Mouse (Mus musculus): ENCODE measurements around the gene Rai14. TPM values are rescaled to one million over a fixed set of nuclear protein-coding genes. Genes with fewer than 3 reads are reported as not detected.

Rai14 gene
- total RNA-seq, 2 experiments from 2014 or later = 15.1 to 15.9 TPM

DNA sequence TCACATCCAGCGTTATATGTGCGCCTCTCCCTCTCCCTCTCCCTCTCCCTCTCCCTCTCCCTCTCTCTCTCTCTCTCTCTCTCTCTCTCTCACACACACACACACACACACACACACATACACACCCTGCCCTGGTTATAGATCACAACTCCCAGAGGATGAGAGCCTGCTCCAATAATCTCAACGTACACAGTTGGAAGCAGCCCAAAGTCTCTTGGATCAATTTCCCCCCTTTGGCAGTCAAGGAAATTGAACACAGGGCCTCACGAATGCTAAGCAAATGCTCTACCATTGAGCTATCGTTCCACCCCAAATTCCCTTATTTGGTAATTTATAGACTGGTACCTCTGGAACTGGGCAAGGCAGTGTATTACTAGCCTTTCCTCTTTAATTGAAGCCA is 25.7 kb downstream of the Rai14 start:
- no peak for DNase-seq

DNA sequence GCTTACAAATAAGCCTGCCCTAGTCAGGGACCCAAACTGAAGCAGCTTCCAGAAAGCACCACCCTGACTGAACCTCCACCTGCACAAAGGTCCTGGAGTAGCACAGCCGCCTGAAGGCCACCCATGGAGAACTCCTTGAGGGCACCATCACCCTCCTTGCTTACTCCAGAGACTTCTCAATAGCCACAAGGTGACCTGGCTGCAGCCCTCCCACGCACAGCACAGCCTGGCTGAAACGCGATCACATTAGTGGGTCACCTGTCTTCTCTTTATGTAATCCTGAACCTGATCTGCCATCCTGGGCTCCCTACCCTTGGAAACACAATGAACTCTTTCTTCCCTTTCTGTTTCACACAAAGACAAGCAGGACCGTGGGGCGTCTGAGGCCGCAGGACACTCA is 27.1 kb downstream of the Rai14 start:
- no peak for DNase-seq

DNA sequence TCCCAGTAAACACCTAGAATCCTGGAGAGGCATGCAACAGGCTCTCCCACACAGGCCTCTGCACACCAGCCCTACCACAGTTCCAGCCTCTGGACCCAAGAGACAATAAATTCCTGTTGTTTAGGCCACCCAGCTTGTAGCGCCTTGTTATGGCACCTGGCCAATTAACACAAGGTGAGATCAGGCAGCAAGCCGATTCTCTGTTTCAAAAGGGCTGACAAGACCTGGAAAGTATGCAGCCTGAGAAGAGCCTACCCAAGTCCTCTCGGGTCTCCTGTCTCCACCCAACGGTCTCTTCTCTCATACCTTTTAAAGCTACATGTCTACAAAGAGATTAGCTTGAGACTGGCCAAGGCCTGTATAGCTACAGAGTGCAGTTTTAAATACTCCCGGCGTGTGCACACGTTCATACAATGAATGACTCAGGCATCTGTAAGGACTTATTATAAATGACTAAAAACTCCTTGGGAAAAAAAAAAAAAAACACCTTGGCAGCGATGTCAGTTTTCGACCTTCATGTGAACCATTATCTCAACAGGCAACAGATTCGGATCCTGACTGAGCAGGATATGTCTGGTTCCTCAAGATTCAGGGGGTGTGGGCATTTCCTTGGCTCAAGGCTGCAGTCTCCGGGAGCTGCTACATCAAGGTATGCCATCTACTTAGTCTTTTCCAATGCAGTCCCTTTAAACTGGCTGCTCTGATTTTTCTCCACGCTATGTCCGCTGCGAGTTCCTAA is 28.6 kb downstream of the Rai14 start:
- peak; percentile 18 for DNase-seq

DNA sequence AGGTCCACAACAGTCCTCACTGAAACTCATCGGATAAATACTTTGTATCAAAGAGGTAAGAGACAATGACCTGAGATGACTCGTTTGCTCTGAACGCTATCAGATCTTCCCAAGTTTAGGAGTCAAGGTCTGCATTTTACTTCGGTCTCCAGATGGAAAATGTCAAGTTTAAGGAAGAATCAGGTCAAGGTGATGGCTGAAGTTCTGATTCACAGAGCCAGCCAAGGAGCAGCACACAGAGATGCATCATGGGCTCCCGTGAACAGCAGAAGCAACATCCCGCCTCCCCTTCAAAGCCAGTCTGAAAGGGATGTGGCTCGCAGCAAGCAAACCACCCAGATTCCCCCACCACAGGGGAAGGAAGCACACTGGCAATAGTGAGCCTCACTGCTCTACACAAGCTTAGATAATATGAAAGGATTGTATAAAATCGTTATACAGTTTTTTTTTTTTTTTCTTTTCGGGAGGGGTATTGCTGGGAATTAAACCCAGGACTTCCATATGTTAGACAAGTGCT is 30.7 kb downstream of the Rai14 start:
- DNase-seq = no peak

DNA sequence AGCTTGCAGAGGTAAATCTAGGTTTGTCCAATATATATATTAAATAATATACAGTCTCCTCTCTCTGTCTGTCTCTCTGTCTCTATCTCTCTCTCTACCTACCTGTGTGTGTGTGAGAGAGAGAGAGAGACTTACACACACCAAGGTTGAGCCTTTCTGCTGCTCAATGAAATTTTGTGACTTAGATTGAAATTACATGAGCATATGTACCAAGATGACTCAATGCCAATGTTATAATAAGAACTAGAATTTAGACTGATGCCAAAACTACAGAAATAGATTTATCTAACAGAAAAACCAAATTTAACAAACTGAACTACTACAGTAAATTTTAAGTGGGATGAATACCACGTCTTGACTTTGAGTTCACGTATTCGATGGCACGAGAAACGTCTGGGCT is 33.9 kb downstream of the Rai14 start:
- DNase-seq = no peak

DNA sequence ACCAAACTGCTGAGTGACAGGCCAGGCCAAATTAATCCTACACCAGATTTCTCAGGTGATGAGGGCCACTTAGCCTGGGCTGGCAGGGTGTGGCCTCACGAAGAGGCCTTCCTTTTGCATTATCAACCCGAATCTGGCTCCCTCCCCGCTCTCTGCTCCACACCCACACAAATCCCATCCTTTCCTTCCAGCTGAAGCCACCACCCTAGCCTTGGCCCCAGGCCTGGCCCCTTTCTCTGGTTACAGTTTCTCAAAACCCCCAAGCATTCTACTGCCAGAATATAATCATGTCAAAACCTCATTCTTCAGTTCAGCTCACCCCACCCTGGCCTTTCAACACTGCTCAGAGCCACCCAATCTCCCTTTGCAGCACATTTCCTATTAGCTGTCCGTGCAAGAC is 34.9 kb downstream of the Rai14 start:
- DNase-seq = peak; percentile 47

DNA sequence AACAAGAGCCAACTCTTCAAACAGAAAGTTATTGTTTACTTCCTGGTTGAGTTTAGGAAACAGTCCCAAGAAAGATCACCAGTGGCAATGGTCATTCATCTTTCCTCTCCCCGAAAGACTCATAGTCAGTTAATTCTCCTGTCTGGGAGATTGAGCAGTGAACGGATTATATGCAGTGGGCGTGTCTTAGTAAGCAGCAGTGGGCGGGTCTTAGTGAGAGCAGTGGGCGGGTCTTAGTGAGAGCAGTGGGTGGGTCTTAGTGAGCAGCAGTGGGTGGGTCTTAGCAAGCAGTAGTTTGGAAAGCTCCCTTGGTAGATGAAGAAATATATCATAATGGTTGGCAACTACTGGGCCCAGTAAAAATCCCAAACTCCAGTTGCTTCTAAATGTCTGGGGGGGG is 38.6 kb downstream of the Rai14 start:
- DNase-seq = no peak

DNA sequence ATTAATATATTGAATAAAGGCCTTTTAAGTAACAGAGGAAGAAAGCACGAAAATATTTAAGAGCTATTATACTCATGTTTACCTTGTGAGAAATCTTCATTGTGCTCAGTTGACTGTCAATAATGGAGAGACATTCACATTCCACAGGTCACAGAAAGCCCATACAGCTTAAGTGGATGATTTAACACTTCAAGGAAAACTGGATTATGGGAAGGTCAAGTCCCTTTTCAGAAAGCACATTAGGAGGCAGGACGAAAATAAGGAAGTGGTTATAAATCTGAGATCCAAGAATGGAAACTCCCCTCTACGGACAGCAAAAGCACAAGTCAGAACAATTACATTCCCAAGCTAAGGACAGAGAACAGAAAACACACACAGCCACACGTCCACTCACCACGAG is 41.5 kb downstream of the Rai14 start:
- no peak for DNase-seq

DNA sequence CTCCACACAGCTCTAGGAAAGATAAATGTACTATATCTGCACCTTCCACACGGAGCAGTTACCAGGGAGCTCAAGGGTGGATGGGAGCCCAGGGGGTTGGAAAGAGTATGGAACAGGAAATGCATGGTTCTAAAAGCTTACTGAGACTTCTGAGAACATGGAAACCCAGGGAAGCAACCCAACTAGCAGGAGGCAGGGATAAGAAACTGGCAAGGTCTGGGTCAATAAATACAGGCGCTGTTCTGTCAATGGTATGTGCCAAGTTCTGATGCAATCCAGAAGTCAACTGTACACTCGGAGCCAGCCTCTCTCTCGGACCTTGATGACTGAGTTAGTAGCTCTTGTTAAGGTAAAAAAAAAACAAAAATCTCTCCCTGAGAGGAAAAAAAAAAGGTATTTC is 42.6 kb downstream of the Rai14 start:
- DNase-seq = peak; percentile 21

DNA sequence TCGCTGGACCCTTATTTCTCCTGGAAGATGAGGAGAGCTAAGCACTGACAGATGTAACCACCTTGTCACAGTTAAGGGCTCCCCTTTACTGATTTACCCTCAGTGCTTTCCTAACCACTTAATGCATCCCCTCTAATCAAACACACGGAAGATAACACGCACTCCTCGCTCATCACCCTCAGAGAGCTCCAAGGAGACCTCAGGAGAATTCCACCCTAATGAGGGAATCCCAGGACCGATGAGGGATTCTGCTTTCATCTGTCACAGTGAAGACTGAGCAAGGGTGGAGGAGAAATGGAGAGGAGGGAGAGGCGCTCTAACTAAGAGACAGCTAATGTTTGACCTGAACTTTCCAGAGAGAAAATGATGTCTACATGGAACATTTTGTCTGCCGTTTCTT is 44.3 kb downstream of the Rai14 start:
- DNase-seq = no peak

DNA sequence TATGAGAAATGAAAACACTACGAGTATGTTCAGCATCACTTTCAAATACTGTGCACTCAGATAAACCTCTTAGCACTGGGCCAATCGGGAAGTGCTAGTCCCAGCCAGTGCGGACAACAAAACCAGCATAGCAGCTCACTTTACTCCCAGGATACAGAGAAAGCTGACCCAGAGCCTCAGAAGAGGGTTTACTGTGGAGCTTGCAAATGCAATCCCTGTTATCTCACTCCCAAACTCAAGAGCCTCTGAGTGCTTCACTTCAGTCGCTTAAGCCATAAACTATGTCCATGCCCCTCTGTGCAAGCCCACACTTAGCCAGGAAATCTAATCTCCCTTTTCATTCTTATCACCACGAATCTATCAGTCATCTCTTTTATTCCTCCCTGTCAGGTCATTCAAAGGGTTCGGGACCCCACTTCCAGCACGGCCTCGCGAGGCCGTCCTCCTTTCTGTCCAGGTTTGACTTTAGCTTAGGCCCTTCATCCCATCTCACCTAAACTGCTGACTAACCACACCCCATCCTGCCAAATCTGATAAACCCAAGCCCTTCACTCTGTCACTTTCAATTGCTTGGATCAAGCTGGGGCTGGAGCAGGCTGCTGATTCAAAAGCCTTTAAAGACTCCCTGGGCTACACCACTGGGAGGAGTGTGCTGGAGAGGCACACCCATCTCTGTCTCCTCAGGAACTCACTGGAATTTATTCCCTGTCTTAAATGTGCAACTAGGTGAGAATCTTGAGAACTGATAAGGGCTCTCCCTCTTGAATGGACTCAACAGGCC is 46.1 kb downstream of the Rai14 start:
- no peak for DNase-seq

DNA sequence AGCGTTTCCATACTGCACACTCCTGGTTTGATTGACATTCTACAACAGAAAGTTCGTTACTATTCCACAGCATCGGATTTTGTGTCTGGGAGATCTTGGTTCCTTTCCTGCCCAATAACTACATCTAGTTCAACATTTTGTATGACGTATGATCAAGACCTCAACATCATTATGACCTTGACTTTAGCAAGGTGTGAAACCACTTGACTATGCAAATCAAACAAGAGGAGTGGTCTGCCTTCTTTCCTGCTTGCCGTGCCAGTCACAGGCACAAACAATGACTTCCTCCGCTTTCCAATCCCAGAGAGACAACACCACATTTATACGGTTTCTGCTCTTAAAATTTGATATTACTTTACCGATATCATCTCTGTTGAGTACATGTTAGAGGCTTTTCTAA is 48.6 kb downstream of the Rai14 start:
- no peak for DNase-seq

DNA sequence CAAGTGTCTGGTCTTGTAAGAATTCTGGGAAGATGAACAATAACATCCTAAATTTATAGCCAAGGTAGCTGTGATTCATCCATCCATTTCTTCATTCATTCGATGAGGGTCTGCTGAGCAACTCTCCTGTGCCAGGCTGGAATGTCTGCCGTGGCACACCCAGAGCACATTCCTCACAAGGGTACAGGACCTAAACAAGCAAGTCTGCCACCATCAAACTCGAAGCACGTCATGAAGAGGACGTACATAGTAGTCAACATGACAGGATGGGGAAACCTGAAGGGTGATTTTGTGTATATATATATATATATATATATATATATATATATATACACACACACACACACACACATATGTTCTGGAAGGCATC is 49.9 kb downstream of the Rai14 start:
- no peak for DNase-seq

DNA sequence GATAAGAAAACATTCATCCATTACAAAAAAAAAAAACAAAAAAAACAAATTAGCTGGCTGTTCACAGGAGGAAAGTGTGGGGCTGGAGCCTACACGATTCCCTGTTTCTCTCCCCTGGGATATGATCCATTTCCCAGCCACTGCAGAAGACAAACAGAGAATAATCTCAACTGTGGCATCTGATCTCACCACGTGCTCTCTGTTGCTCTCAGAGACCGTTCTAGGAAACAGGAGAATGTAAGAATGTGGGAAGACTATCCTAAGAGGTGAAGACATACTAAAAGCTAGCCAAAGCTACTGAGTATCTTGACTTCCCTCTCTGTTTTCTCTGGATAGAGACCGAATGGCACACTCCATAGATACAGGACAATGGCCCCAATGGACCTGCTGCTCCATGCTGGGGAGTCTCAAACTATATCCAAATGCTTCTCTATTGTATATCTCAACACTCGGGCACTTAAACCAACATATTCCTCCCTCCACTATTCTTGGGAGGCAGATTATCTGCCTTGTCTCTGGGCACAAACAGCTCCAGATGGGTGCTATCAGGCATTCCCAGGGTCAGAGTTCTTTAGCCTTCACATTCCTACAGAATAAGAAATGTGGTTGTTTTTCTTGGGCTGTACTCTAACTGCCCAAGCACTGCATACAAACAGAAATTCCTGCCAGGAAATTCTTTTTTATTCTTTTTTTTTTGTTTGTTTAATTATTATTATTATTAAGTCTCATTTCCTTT is 50.5 kb downstream of the Rai14 start:
- no peak for DNase-seq

DNA sequence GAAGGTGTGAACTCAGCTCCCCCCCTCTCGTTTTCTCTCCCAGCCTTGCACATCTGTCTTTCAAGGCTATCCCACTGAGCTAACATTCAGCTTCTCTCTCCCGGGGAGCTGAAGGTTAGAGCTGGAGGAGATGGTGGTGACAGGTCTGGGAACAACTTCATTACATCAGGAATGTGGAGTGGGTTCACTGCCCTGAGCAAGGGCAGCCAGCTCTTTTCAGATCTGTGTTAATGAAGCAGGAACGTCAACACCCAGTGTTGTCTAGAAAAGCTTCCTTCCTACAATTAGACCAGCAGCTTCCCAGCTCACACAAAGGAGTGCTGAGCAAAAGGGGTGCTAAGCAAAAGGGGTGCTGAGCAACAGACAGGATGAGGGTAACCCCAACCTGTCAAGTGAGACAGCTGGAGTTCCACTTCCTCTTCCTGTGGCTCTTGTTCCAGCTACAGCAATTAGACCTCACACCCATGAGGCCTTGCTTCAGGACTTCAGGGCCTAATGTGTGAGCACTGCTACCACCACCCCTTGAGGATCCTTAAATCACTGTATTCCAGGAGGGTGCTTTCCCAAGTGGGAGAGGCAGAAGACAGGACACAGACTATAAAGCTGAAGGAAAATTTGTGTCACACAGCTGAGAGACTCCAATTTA is 52.3 kb downstream of the Rai14 start:
- DNase-seq = peak; percentile 19

DNA sequence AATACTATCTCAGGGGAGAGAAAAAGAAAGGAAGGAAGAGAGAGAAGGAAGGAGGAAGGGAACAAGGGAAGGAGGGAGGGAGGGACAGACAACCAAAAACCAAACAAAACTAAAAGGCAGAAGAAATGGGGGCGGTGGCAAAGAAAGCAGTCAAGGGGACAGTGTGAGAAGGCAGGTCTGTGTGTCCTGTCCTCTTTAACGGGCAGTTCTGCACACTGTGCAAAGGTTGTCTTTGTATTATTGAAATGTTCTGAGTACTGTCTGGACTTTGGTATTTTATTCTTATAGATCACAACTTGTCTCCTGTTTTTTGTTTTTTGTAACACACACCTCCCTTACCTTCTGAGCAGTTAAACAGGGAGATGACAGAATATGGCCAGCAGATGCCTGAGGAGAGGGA is 55.6 kb downstream of the Rai14 start:
- DNase-seq = no peak

DNA sequence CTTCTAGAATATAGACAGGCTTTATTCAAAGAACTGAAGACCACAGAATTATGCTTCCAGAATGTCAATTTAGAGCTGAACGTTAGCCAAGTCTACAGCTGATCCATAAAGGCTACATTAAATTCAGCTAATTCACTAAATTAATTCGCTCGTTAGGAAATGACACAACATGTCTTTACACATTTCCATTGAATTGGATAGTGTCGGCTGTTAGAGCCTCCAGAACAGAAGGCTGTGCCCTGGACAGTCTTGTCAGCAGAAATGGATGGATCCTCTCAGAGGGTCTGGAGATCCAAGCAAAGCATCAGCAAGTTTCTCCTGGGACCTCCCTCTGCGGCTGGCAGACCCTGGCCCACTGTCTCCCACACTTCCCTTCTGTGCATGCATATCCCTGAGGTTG is 58.3 kb downstream of the Rai14 start:
- DNase-seq = no peak

DNA sequence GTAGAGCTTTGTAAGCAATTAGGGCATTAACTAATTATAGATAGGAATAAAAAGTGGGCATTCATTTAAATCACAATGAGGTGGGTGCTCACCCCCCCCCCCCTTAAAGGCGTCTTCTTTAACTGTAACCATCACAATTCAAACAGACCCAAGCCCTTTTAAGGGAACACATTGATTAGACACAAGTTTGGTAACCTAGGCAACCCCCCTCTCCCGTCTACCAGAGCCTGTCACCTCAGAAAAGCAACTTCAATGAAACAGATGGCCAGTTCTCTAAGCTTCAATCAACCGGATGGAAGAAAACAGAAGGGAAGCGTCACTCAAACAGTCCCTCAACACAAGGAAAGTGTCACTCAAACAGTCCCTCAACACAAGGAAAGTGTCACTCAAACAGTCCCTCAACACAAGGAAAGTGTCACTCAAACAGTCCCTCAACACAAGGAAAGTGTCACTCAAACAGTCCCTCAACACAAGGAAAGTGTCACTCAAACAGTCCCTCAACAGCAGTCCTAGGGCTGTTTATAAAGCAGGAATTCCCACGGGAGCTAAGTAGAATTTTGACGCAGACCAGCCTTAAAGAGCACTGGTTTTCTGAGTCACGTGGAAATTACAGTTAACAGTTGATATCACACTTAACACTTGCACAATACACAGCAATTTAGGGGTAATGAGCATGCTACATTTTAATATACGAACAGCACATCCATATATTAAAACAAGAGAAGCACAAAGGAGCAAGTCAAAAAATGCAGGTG is 59.1 kb downstream of the Rai14 start:
- no peak for DNase-seq

DNA sequence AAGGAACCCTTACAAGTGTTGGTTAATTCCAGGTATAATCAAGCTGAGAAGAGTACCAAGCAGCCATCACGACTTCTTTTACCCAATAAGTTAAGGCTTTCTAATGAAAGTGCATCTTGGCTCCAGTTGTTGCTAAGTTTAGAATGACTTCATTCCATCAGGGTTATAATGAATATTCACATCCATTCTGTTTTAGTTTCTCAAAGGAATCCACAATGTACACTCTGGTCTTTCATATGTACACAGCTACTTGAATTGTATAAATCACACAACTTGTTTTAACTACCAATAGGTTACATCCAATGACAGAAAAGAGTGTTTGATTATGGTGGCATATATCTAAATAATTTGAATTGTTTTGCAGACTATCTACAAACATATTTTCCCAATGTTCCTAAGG is 59.7 kb downstream of the Rai14 start:
- DNase-seq = no peak

DNA sequence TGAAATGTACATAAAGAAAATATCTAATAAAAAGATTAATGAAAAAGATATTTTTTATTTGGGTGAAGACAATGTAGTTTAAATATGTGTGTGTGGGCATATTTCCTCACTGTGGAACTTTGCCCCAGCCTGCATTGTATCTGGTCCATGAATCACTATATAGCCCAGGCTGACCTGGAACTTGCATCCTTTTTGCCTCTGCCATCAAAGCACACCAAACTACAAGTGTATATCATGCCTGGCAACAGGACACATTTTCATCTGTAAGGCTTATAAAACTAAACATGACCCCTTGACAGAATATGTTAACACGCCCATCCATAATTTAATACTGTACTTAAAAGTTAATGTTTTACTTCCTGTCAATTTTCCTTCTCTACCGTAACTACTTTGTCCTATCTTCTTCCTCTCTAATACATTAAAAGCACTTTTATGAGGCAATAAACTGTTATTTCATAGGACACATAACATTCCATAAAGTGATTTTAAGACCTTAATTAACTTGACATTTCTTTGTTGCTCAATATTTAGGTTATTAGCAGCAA is 61.4 kb downstream of the Rai14 start:
- DNase-seq = no peak

DNA sequence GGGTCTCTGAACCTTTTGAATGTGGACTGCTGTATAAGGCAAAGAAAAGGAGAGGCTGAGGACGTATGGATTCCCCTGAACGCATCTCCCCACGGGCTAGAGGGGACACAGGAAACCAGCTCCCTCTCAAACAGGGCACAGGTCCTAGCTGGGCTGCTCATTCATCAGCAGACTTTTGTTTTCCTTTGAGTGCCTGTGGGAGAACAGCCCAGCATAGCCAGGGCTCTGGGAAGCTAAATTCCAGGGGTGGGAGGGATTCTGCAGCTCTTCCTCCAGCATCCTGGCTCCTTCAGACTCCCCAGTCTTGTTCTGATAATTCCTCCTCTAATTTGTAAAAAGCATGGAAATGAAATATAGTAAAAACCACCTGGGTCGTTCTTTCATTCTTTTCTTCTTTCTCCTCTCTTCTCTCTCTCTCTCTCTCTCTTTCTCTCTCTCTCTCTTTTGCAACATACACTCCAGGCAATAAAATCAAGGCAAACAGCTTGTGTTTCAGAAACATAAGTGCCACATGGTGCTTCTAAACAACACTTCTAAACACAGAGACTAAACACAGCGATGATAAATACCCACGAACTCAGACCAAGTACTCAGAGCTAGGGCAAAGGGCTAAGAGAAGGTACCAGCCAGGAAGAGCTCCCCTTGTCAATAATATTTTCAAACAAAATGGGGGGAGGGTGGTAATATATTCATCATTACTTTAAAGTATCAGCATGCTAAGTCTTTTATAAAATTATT is 65.9 kb downstream of the Rai14 start:
- peak; percentile 54 for DNase-seq
